Mouse (Mus musculus) MEL (cell line): ENCODE results near the gene Prox1. TPM values are rescaled to one million over a fixed set of nuclear protein-coding genes. Genes with fewer than 3 reads are reported as not detected.

ENCODE experiments used
- DNase-seq: peaks from one replicate; pipeline ENCODE4 v3.0.0; 2011; ENCODE audit warnings: low read depth, low spot score
- H3K27ac ChIP-seq: 2 replicates; pipeline ENCODE4 v1.5.1; 2012; ENCODE audit warnings: low read depth, mild to moderate bottlenecking, control low read depth, low read length, moderate library complexity; ENCODE audit not compliant: control insufficient read depth
- H3K27me3 ChIP-seq, 2 experiments: fragments of 150-350 bp in 1 of 2; sonication (generic) in 1 of 2; 2 replicates each; pipeline ENCODE4 v1.6.1; 2012; ENCODE audit warnings: low read length in 2 of 2, mild to moderate bottlenecking in 2 of 2, improper control_type of control experiment in 1 of 2, moderate library complexity in 1 of 2; ENCODE audit not compliant: insufficient read depth in 2 of 2, control insufficient read depth in 1 of 2
- H3K36me3 ChIP-seq, 2 experiments: 2 replicates each; pipeline ENCODE4 v1.6.1; 2012 to 2014; ENCODE audit warnings: low read length in 2 of 2, improper control_type of control experiment in 1 of 2, inconsistent platforms in 1 of 2, mild to moderate bottlenecking in 1 of 2; ENCODE audit not compliant: insufficient read depth in 2 of 2, control insufficient read depth in 1 of 2
- H3K4me1 ChIP-seq, 2 experiments: fragments of 150-350 bp in 1 of 2; sonication (generic) in 1 of 2; 2 replicates each; pipeline ENCODE4 v1.6.1; 2012; ENCODE audit warnings: low read length in 2 of 2, improper control_type of control experiment in 1 of 2, mild to moderate bottlenecking in 1 of 2; ENCODE audit not compliant: insufficient read depth in 2 of 2, control insufficient read depth in 1 of 2
- H3K4me3 ChIP-seq, 2 experiments: fragments of 150-350 bp in 1 of 2; sonication (generic) in 1 of 2; 2 replicates each; pipeline ENCODE4 v1.5.1; 2012; ENCODE audit warnings: low read depth in 2 of 2, low read length in 2 of 2, mild to moderate bottlenecking in 2 of 2, moderate library complexity in 2 of 2, control low read depth in 1 of 2, improper control_type of control experiment in 1 of 2; ENCODE audit not compliant: control insufficient read depth in 1 of 2, insufficient read depth in 1 of 2
- H3K79me2 ChIP-seq: 2 replicates; pipeline ENCODE4 v1.6.1; 2012; ENCODE audit warnings: mild to moderate bottlenecking, low read length, moderate library complexity; ENCODE audit not compliant: control insufficient read depth, poor library complexity, insufficient read depth
- H3K9ac ChIP-seq: 2 replicates; pipeline ENCODE4 v1.6.1; 2012; ENCODE audit warnings: low read depth, mild to moderate bottlenecking, control low read depth, low read length, moderate library complexity; ENCODE audit not compliant: control insufficient read depth, poor library complexity, severe bottlenecking
- H3K9me3 ChIP-seq: fragments of 150-350 bp; sonication (generic); replicated peaks from 2 replicates; pipeline ENCODE4 v1.6.1; 2012; ENCODE audit warnings: mild to moderate bottlenecking, low read length, improper control_type of control experiment, moderate library complexity; ENCODE audit not compliant: insufficient read depth
- BHLHE40 ChIP-seq: IDR thresholded peaks from 2 replicates; pipeline ENCODE4 v1.6.1; 2012; ENCODE audit warnings: low read depth, mild to moderate bottlenecking, inconsistent platforms, low read length, improper control_type of control experiment, borderline replicate concordance
- CTCF ChIP-seq, 3 experiments: IDR thresholded peaks in 2 of 3; conservative IDR thresholded peaks in 1 of 3; 2 replicates each; pipeline ENCODE4 v1.5.1; 2011 to 2012; ENCODE audit warnings: low read length in 3 of 3, low read depth in 2 of 3, mild to moderate bottlenecking in 2 of 3, improper control_type of control experiment in 1 of 3, inconsistent platforms in 1 of 3, mixed read lengths in 1 of 3, moderate library complexity in 1 of 3; ENCODE audit not compliant: control insufficient read depth in 1 of 3, insufficient read depth in 1 of 3, poor library complexity in 1 of 3, severe bottlenecking in 1 of 3
- EP300 ChIP-seq, 2 experiments: IDR thresholded peaks; 2 replicates each; pipeline ENCODE4 v1.6.1; 2011; ENCODE audit warnings: improper control_type of control experiment in 2 of 2, low read length in 2 of 2, low read depth in 1 of 2, mild to moderate bottlenecking in 1 of 2
- GABPA ChIP-seq: IDR thresholded peaks from 2 replicates; pipeline ENCODE4 v1.6.1; 2012; ENCODE audit warnings: low read depth, mild to moderate bottlenecking, inconsistent platforms, low read length, improper control_type of control experiment, moderate library complexity
- GATA1 ChIP-seq: IDR thresholded peaks from 2 replicates; pipeline ENCODE4 v1.6.1; 2011; ENCODE audit warnings: low read depth, low read length, improper control_type of control experiment
- JUND ChIP-seq: IDR thresholded peaks from 2 replicates; pipeline ENCODE4 v1.6.1; 2011; ENCODE audit warnings: low read depth, mild to moderate bottlenecking, improper control_type of control experiment, low read length
- KAT2A ChIP-seq: conservative IDR thresholded peaks from 2 replicates; pipeline ENCODE4 v1.6.1; 2012; ENCODE audit warnings: low read depth, low read length, improper control_type of control experiment, inconsistent platforms
- MAZ ChIP-seq: IDR thresholded peaks from 2 replicates; pipeline ENCODE4 v1.6.1; 2012; ENCODE audit warnings: low read depth, mild to moderate bottlenecking, inconsistent platforms, low read length, improper control_type of control experiment
- MEF2A ChIP-seq: IDR thresholded peaks from 2 replicates; pipeline ENCODE4 v1.6.1; 2014; ENCODE audit warnings: low read depth, mild to moderate bottlenecking, inconsistent platforms, low read length, improper control_type of control experiment; ENCODE audit not compliant: poor library complexity, insufficient replicate concordance, severe bottlenecking; ENCODE audit errors: extremely low read depth
- MYC ChIP-seq: IDR thresholded peaks from 2 replicates; pipeline ENCODE4 v1.6.1; 2011; ENCODE audit warnings: low read depth, mild to moderate bottlenecking, low read length, improper control_type of control experiment, moderate library complexity
- NELFE ChIP-seq: IDR thresholded peaks from 2 replicates; pipeline ENCODE4 v1.6.1; 2011; ENCODE audit warnings: low read depth, low read length, improper control_type of control experiment
- POLR2A ChIP-seq, 2 experiments: IDR thresholded peaks; 2 replicates each; pipeline ENCODE4 v1.6.1; 2011 to 2012; ENCODE audit warnings: low read length in 2 of 2, mild to moderate bottlenecking in 2 of 2, control low read depth in 1 of 2, improper control_type of control experiment in 1 of 2, low read depth in 1 of 2, moderate library complexity in 1 of 2; ENCODE audit not compliant: control insufficient read depth in 1 of 2, insufficient read depth in 1 of 2, poor library complexity in 1 of 2
- POLR2AphosphoS5 ChIP-seq: IDR thresholded peaks from 2 replicates; pipeline ENCODE4 v1.6.1; 2012; ENCODE audit warnings: low read depth, borderline replicate concordance, mild to moderate bottlenecking, inconsistent platforms, low read length, moderate library complexity, mixed read lengths
- RAD21 ChIP-seq: IDR thresholded peaks from 2 replicates; pipeline ENCODE4 v1.6.1; 2011; ENCODE audit warnings: mild to moderate bottlenecking, low read depth, low read length, improper control_type of control experiment
- SIN3A ChIP-seq: IDR thresholded peaks from 2 replicates; pipeline ENCODE4 v1.6.1; 2012; ENCODE audit warnings: low read length, improper control_type of control experiment, inconsistent platforms
- TBP ChIP-seq: IDR thresholded peaks from 2 replicates; pipeline ENCODE4 v1.8.0; 2011; ENCODE audit warnings: low read depth, low read length, improper control_type of control experiment
- ZMIZ1 ChIP-seq: IDR thresholded peaks from 2 replicates; pipeline ENCODE4 v1.6.1; 2012; ENCODE audit warnings: low read depth, mild to moderate bottlenecking, inconsistent platforms, low read length, improper control_type of control experiment, moderate library complexity
- polyA plus RNA-seq, 2 experiments: library from polyadenylated mRNA; stranded (reverse) in 1 of 2; unstranded in 1 of 2; fragments of >175 nt in 1 of 2; fragments of >200 nt in 1 of 2; gene quantifications; 2 replicates each; pipeline versions ENCODE4 v1.2.1 to v1.2.4; 2012; ENCODE audit warnings: low replicate concordance in 2 of 2, low read depth in 1 of 2; ENCODE audit not compliant: insufficient read length in 2 of 2, insufficient read depth in 1 of 2, missing spikeins in 1 of 2
- total RNA-seq: library from RNA; depleted of rRNA; stranded (reverse); fragments of 300-350 nt; gene quantifications from 2 replicates; pipeline ENCODE4 v1.2.3, GENCODE M21; 2012

Prox1 gene
- total and polyA plus RNA-seq, 3 experiments: not detected

DNA sequence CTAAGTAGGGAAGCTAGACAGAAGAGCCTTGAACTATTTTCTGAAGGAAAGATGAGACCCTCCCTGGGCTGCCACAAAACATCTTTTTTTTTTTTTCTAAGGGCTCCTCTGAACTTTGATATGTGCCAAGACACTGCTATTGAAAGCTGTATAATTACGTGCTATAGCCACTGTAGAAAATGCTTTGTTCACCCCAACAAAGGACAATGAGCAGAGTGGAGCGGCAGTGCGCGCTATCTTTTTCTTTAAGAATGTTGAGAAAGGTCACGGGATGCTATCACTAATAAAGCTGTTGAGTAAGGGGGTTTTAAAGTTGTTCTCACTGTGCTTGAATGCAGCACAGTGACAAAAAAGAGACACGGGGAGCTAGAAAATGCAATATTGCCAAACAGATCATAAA is 30.0 kb downstream of the Prox1 start:
- Histone ChIP-seq H3K9me3 (no peaks in the 10 kb centered on the region), H3K4me1 (no peaks in the 10 kb centered on the region), H3K27me3 (no peaks in the 10 kb centered on the region)

DNA sequence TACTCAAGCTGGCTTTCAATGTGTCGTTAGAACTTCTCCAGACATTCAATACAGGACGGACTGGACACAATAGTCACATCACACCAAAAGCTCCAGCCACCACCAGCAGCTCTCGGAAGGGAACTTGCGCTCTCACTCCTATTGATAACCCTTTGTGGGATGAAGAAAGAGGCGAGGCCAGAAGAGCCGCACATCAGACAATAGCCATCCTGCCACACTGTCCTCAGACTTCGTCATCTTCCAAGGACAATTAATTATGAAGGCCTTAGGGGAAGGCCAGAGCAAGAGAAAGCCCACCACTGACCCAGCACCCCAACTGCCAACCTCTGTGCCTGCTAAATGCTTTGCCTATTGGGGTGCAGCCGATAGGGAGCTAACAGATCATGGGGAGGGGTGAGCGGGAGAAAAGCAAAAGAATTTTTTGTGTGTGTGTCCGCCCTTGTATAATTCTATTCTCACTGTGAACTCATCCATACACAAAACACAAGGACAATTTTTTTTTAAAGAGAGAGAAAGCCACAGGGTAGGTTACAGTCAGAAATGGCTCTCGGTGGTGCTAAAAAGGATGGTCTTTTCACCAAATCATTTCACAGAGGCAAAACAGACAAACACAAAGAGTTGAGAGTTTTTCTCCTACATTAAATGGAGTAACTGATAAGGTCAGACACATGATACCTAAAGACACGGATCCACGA is 30.7 kb downstream of the Prox1 start:
- DNase-seq: no peak

More for the DNA sequence above, 30.0 kb downstream of the Prox1 start:
- no peak for TF ChIP-seq POLR2AphosphoS5
- TF ChIP-seq GABPA: no peak
- no peak for TF ChIP-seq BHLHE40
- no peak for TF ChIP-seq MEF2A
- TF ChIP-seq NELFE: no peak
- no peak for TF ChIP-seq KAT2A
- TF ChIP-seq CTCF (IDR thresholded peaks at IDR 0.05 in 2 of 3, conservative IDR thresholded peaks at IDR 0.05 in 1 of 3; ENCODE audit: control insufficient read depth in 1 of 3, insufficient read depth in 1 of 3, low read depth in 2 of 3, low read length in 3 of 3, poor library complexity in 1 of 3, severe bottlenecking in 1 of 3): no peak
- TF ChIP-seq ZMIZ1: no peak
- no peak for TF ChIP-seq SIN3A
- TF ChIP-seq GATA1: no peak
- Histone ChIP-seq H3K4me3 (no peak overlapping the region), H3K27ac (no peak overlapping the region), H3K79me2 (no peaks in the 10 kb centered on the region), H3K36me3 (no peaks in the 10 kb centered on the region), H3K9ac (no peak overlapping the region)
- no peak for DNase-seq

DNA sequence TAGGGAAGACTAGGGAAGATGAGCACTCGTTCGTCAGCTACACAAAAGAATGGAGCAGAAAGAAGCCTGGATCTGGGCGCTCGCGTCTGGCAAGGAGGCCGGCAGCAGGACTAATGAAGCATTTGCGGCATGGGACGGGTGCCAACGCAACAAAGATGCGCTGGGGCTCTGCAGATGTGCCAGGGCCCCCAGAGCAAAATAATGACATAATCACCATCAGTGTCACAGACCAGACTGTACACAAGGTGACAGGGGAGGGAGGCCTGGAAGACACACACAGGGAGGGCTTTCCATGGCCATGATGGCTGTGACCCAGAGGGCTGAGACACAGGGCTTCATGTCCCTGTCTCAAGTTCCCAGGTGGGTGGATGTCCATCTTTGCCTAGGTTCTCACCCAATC is 32.6 kb downstream of the Prox1 start:
- Histone ChIP-seq H3K4me1 (no peaks in the 10 kb centered on the region), H3K9ac (no peak overlapping the region), H3K4me3 (no peak overlapping the region), H3K27ac (no peak overlapping the region), H3K79me2 (no peaks in the 10 kb centered on the region), H3K36me3 (no peaks in the 10 kb centered on the region), H3K9me3 (no peaks in the 10 kb centered on the region), H3K27me3 (no peaks in the 10 kb centered on the region)
- no peak for TF ChIP-seq TBP
- DNase-seq: no peak

More for the DNA sequence above, 30.7 kb downstream of the Prox1 start:
- H3K36me3 ChIP-seq: no peaks in the 10 kb centered on the region
- H3K9ac ChIP-seq: no peak overlapping the region
- TF ChIP-seq POLR2A (IDR thresholded peaks at IDR 0.05; ENCODE audit: control insufficient read depth in 1 of 2, insufficient read depth in 1 of 2, low read depth in 1 of 2, low read length in 2 of 2, poor library complexity in 1 of 2): no peak
- TF ChIP-seq EP300 (IDR thresholded peaks at IDR 0.05; ENCODE audit: low read depth in 1 of 2, low read length in 2 of 2): no peak
- TF ChIP-seq MAZ: no peak
- no peak for TF ChIP-seq MYC
- no peak for TF ChIP-seq SIN3A
- TF ChIP-seq JUND: no peak
- TF ChIP-seq NELFE: no peak
- no peak for TF ChIP-seq RAD21
- no peaks in the 10 kb centered on the region for H3K79me2 ChIP-seq
- H3K4me3 ChIP-seq: no peak overlapping the region
- H3K4me1 ChIP-seq: no peaks in the 10 kb centered on the region
- no peak overlapping the region for H3K27ac ChIP-seq
- no peaks in the 10 kb centered on the region for H3K9me3 ChIP-seq
- H3K27me3 ChIP-seq: no peaks in the 10 kb centered on the region
